Mouse (Mus musculus) lung, adult 2 months (tissue): ENCODE results near the gene Mief2.

Source experiments
- CTCF ChIP-seq: fragments of 200-500 bp; IDR thresholded peaks from 2 replicates; pipeline ENCODE4 v1.5.1; 2011; ENCODE audit warnings: mild to moderate bottlenecking, low read length, control low read depth; ENCODE audit not compliant: insufficient read depth
- POLR2A ChIP-seq: fragments of 200-500 bp; IDR thresholded peaks from 2 replicates; pipeline ENCODE4 v1.6.1; 2011; ENCODE audit warnings: low read depth, mild to moderate bottlenecking, control low read depth, low read length, borderline replicate concordance; ENCODE audit errors: extremely low read depth

- TF ChIP-seq CTCF (no peak), POLR2A (no peak)
Observed at GRCm38 (mm10) chr11:60775578-60775977, 47.4 kb downstream of the Mief2 start.
